Mouse (Mus musculus) neutrophil, adult 5-6 weeks (primary cell): ENCODE results near the gene Rtkn2. TPM values are rescaled to one million over a fixed set of nuclear protein-coding genes. Genes with fewer than 3 reads are reported as not detected.

Source experiments
- ATAC-seq: fragments of 151-379, 151-347 bp; 2 replicates; pipeline ENCODE4 v1.8.0; 2017; ENCODE audit warnings: mild to moderate bottlenecking, moderate TSS enrichment; ENCODE audit not compliant: insufficient number of reproducible peaks, poor library complexity, low FRiP score, severe bottlenecking; ENCODE audit errors: extremely low read depth
- total RNA-seq: library from RNA; stranded (forward); fragments of 200-1000 nt; gene quantifications from 2 replicates; pipeline ENCODE4 v1.2.3, GENCODE M21; 2017

Gene Rtkn2
- total RNA-seq, 1 experiment from 2014 or later, result not detected

DNA sequence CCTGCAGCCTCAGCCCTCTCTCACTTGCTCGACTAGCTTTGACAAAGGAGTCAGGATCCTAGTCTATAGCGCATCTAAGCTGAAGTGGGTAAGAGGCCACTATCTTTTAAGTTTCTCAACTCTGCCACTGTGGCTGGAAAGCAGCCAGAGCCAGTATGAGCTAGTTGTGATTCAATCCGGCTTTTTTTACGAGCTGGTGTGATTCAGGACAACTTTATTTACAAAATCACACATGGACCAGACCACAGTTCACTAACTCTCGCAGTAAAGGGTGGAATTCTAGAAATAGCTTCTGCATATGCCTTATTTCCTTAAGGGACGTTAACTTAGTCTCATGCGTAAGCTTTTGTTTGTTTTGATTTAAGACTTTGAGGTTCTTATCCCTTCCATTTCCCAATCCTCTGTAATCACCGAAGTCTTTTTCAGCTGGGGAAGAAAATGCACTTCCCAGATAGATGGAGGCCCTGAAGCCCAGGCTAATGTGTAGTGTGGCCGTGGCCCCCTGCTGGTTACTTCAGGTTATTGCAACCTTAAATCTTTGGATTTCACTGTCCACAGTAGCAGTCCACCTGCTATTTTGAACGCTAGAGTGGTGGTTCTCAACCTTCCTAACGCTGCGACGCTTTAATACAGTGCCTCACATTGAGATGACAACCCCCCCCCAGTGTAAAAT, 5.0 kb downstream of the Rtkn2 start:
- peak; percentile 88 for ATAC-seq

DNA sequence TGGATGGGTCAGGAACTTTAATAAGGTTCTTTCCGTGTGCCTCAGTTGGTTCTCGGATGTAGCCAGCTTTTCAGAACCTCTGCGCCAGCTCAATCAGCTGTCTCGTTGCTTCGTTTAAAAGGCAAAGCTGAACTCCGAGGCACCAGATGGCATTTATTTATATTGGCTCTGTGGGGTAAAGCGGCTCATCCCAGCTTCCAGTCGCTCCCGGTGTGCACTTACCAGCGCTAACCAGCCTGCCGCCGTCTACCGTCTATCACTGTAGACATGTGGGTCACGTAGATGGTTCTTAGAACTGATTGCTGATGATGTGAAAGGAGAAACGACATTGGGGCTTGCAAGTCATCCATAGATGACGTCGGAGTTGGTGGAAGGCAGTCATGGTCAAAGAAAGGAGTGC, 5.7 kb downstream of the Rtkn2 start:
- no peak for ATAC-seq

DNA sequence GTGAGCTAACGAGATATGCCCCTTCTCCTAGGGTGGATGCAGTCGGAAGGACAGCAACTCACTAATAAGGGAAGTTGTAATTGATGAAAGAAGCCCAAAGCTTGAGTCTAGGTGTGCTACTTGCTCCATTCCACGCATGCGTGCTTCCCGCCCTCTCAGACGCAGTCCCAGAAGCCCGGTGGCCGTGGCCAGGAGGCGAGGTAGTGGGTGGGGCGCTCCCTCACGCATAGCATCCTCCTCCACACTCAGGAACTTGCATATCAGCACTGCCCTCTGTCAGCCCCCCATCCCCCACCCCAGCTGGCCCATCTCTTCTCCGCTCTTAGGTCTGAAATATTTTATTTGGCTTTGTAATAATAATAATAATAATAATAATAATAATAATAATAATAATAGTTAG, 16.0 kb downstream of the Rtkn2 start:
- ATAC-seq, result no peak

DNA sequence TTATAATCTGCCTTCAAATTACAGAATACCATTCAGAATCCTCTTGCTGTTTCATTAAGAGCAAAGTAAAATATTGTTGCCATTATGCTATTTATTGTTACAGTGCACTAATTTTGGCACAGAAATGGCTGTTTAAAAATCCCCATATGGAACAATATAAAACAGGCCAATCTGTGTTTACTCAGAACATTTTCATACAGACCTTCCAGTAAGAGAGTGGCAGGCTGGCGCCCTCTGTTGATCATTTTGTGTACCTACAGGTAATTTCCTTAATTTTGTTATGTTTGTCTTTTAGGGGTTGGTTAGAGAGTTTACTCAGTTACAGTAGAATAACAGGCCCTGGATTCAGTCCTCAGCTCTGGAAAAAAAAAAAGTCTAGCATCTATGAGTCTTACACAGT, 16.8 kb downstream of the Rtkn2 start:
- peak; percentile 56; the same call in 1 of the 2 replicates for ATAC-seq

DNA sequence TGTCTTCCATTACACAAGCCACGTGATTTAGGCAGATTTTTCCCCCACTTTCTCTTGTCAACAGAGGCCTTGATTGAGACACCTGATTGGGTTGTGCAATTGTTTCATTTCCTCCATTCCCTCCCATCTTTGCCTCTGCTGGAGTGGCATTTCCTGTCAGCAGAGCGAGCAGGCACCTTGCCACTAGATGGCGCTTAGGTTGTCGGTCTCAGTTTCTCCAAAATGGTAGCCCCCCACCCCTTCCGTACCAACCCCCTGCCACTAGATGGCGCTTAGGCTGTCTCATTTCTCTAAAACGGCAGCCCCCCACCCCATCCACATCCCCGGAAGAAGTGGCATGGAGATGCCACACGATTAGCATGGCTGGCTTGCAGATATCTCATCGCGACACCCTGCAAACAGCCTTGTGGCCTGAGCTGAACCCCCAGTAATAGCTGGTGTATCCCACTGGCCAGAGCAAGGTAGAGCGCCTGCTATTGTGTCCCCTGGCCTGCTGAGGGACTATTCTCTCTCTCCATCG, 18.8 kb downstream of the Rtkn2 start:
- ATAC-seq, result peak; percentile 47; the same call in 1 of the 2 replicates

DNA sequence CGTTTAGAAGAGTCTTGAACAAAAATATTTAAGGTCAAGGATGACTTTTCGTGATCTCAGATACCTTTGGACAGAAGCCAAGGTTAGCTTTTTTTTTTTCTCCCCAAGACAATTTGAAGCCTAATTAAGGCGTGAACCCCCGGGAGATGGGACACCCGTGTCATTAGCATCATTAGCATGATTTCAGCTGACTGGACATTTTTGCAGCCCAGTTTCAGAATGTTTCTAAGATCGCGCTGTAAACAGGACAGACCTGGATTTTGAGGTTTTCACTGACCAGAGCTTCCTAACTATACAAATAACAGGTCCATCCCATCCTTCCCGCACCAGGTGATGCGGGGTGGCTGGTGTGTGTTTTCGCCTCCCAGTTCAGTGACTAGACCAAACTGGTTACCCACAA, 19.8 kb downstream of the Rtkn2 start:
- ATAC-seq, result no peak

DNA sequence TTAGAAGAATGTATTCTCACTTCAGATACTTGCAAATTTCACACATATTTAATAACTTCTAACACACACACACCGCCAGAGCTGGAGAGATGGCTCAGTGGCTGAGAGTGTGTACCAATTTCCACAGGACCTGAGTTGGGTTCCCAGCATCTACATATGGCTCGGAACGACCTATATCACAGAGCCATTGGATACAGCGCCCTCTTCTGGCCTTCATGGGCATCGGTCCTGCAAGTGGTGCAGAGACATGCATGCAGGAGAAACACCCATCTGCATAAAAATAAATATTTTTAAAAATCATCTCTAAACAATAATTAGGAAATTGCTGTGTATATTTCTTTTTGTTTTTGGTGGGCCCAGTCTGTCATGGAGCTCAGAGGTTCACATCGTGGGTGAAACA, 22.1 kb downstream of the Rtkn2 start:
- no peak for ATAC-seq

DNA sequence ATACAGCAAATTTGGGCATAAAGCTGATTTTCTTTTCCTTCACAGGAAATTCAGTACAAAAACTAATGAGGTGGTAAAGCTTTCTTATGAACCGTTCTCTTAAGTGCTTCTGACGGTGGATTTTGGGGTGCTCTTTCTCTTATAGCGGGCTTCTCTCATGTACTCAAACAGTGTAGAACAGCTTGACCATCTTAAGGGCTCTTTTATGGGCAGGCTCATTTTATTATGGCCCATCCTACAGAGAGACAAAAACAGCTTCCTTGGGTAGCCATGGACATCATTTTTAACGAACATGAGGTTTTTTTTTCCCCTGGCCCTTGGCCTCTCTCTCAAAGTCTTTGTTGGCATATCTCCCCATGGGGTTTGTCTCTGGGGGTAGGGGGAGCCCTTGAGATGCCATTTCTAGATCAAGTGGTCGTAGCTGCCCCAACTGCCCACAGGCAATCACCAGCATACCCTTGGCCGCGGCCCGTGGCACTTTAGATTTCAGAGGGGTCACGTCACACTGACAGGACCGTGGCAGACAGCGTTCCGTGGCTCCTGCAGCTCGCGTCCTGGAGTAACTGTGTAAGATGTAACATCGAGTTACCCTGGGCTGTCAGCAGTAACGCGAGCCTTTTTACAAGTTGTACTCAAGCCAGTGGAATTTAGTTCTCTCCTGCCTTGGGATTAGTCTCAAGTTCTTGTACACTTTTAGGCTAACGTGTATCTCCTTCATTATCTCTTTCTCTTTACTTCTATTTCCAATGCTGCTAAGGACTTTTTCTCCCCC, 24.5 kb downstream of the Rtkn2 start:
- no peak for ATAC-seq

DNA sequence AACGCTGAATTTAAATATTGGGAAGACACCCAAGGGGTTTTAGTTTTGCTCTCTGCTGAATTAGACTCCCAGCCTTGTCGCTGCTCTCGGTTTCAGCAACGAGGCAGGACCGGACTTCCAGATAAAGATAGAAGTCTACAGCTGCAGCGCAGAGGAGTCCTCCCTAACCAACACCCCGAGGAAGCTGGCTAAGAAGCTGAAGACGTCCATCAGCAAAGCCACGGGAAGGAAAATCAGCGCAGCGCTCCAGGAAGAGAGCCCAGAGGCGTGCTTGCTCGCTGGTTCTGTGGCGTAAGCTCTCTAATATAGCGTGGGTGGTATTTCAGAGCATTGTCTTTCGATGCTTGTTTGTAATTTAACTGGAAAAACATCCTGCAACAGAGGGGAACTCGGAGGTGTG, 26.0 kb downstream of the Rtkn2 start:
- ATAC-seq, result no peak

DNA sequence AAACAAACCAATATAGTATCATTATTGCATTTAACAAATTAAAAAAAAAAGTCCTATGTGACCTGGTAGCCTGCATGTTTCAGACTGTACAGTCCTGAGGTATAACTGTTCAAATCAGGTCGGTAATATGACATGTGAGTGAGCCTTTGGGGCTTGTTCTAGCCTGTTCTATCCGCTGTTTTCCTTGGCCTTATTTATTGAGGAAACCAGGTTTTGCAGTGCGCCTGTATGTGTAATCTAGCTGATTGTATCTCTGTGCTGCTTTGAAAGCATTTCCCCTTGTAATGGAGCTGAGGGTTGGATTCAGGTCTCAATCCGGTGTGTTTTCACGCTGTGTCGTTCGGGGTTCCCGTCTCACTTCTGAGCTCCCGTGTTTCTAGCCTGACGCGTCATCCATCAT, 27.1 kb downstream of the Rtkn2 start:
- ATAC-seq, result no peak

DNA sequence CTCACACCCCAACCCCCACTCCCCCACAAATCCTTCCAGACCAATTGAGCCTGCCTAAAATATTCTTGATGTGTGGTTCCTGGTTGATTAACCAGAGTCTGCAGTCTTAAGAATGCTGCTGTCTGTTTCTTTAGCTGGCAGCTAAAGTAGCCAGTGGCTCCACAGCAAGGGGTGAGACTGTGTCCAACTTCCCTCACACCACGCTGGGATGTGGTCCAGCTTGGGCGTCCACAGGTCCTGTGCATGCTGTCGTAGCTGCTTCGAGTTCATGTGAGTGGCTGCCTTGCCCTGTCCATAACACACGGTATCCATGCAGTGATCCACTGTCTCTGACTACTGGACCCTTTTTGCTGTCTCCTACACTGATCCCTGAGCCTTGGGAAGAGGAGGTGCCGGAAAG, 27.7 kb downstream of the Rtkn2 start:
- ATAC-seq, result no peak

DNA sequence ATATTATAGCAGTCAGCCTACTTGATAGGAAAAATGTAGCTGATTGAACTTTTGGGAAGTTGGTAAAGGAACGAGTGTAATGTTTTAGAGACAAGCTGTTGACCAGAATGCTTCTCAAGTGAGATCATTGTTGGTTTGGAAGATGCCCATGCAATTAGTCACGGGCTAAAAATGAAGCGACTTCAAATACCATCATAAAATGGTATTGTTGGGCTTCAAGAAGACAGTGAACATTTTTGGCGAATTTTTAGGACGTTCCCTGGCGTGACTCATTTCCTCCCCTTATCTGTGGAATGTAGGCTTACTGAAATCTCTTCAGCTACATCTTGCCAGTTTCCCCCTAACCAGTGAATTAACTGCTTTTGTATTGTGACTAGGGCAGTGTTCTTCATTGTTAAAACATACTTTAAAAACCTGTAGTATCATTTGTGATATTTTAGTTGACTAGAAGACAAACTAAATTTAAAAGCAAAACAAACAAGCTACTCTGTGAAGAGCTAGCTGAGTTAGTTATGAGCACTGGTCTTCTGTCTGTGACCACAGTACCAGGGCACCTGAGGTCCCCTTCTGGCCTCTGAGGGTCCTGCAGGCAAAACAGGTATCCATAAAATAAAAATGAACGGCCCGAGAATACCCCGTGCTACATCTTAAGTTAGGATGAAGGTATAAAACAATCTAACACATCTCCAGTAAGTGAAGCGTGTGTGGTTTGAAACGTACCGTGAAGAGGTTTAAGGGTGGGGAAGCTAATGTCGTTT, 29.0 kb downstream of the Rtkn2 start:
- no peak for ATAC-seq

DNA sequence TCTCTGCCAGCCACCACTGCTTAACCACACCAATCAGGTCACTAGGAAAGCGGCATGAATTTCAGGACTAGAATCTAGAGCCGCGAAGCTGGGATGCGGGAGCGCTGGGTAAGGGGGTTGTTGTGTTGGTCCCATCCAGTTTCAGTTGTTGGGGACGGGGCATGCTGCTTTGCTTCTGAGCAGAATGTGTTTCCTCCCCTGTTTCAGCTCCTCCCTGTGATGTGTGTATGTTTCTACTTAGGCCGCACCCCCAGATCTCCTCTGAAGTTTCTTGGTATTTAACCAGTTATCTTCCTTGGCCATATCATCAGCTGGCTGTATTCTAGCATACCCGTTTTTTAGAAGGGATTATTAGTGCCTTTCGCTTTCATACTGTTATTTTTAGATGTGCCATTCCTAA, 29.9 kb downstream of the Rtkn2 start:
- no peak for ATAC-seq

DNA sequence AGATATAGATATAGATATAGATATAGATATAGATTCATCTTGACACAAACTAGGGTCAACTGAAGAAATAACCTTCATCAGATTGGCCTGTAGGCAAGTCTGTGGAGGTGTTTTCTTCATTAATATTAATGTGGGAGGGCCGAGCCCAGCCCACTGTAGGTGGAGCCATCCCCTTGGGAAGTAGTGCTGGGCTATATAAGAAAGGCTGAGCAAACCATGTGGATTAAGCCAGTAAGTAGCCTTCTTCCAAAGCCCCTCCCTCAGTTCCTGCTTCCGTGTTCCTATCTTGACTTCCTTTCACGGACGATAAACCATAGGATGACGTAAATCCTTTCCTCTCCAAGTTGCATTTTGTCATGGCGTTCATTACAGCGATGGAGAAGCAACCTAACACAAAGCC, 30.5 kb downstream of the Rtkn2 start:
- no peak for ATAC-seq

DNA sequence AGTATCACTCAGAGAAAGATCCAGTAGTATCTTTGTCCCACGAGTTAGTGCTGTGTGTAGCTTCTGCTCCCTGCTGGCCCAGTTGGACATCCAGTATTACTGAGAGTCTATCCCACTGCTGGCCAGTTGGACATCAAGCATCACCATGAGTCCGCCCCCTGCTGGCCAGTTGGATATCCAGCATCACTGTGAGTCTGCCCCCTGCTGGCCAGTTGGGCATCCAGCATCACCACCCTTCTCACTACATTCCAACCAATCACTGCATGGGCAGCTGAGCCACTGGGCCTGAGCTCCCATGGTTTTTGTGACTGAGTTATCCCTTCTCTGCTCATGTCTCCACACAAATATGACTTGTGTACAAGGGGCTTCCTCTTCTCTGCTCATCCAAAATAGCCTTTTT, 33.8 kb downstream of the Rtkn2 start:
- peak; percentile 81; the same call in 1 of the 2 replicates for ATAC-seq

DNA sequence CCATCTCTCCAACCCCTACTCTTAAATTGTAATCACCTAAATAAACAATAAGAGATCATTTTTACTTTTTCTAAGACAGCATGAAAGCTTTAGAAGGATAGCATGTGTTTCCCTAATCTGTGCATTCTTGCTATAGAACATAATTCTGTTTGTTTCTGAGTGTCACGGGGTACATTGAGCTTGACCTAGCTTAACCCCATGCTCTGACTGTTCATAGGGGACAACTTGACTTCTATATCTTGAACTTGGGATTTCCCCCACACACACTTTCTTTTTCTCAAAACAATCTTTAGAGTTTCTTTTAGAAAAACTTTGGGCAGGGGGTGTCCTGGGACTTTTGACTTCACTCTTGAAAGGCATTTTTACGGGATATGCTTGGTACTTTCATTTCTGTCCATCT, 41.4 kb downstream of the Rtkn2 start:
- ATAC-seq, result no peak

DNA sequence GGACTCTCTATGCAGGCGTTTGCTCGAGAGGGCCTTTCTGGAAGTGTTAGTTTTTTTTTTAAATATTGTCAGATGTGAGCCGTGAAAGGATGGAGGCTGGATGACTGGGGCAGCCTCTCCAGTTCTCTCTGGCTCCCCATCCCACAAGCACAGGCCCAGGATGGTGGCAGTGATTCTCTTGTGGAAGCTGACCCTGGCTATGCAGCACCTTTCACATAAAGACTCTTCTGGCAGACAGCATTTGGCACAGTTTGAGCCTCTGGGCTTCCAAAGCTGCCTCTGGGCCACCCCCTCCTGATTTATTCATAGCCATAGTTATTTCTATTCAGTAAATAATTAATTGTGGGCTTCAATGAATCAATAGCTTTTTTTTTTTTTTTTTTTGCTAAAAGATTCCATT, 46.3 kb downstream of the Rtkn2 start:
- ATAC-seq, result no peak

DNA sequence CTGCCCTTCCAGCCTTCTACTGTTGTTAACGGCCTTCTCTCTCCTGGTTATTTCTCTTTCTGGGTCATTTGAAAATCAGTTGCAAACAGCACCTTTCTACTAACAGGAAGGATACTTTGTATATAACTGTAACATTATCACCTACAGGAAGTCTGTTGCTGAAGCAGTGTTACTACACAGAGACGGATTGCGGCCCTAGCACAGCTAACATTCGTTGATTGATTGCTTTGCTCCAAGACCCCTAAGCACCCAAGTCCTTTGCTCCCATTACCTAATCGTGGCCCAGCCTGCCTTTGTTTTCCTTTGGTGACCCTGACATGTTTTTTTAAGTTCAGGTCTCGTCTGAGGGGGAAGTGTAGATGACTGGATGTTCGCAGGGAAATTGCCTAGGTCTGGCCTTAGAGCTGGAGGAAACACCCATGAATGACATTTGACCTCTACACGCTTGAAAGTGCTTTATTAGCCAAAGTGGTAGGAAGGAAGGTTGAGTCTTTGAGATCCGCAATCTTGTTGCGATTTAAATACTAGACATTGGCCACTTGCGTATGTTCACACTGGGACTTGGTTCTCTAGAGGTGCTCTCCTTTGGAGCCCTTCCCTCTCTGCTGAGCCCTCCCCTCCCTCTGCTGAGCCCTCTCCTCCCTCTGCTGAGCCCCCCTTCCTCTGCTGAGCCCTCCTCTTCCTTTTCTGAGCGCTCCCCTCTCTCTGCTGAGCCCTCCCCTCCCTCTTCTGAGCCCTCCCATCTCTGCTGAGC, 49.1 kb downstream of the Rtkn2 start:
- 0 out of 2 replicates have a peak, but pooled peaks have one; percentile 1 for ATAC-seq

DNA sequence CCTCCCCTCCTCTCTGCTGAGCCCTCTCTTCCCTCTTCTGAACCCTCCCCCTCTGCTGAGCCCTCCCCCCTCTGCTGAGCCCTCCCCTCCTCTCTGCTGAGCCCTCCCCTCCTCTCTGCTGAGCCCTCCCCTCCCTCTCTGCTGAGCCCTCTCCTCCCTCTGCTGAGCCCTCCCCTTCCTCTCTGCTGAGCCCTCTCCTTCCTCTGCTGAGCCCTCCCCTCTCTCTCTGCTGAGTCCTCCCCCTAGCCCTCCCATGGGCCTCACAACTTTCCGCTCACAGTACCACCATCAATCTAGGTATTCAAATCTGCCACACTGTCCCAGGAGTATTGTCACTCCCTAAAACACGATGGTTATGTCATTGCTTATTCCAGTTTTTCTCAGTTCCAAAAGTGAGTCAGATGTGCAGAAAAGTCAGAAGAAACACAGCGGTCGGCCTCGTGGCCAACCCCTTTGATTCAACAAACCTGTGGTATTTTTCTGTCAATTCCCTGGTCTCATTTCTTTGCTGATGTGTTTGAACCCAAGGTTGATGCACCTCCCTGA, 49.8 kb downstream of the Rtkn2 start:
- peak; percentile 35; the same call in 1 of the 2 replicates for ATAC-seq
